Mouse (Mus musculus) bone marrow, adult 2 months (tissue): ENCODE data around the gene Abcg2. TPM values are rescaled to one million over a fixed set of nuclear protein-coding genes. Genes with fewer than 3 reads are reported as not detected.
A peak's percentile ranks its signal among the peaks of the same experiment; 100 is the strongest.
"Not testable (repeated sequence)": the region's sequence is repeated elsewhere in the genome, so short reads cannot be mapped to it uniquely, and the experiment has no call there.

ENCODE experiments used
- H3K27ac ChIP-seq: fragments of 200-500 bp; 2 replicates; pipeline ENCODE4 v1.5.1; 2012; ENCODE audit warnings: low read depth, mild to moderate bottlenecking, control low read depth, inconsistent platforms, low read length; ENCODE audit not compliant: control insufficient read depth, poor library complexity, insufficient read depth
- H3K4me1 ChIP-seq: fragments of 200-500 bp; 2 replicates; pipeline ENCODE4 v1.6.1; 2011; ENCODE audit warnings: low read length; ENCODE audit not compliant: control insufficient read depth, insufficient read depth
- H3K4me3 ChIP-seq: fragments of 200-500 bp; replicated peaks from 2 replicates; pipeline ENCODE3; 2011; ENCODE audit warnings: mild to moderate bottlenecking, low read depth, low read length, control low read depth; ENCODE audit not compliant: control insufficient read depth
- CTCF ChIP-seq: fragments of 200-500 bp; IDR thresholded peaks from 2 replicates; pipeline ENCODE4 v1.5.1; 2011; ENCODE audit warnings: low read length, control low read depth; ENCODE audit not compliant: control insufficient read depth, insufficient read depth
- POLR2A ChIP-seq: fragments of 200-500 bp; IDR thresholded peaks from 2 replicates; pipeline ENCODE4 v1.6.1; 2011; ENCODE audit warnings: low read depth, mild to moderate bottlenecking, control low read depth, low read length, borderline replicate concordance; ENCODE audit not compliant: control insufficient read depth
- WGBS: fragments of 180-500 bp; shearing (Covaris S2); methylation state at CpG from one replicate; pipeline ENCODE4 v1.1.7; 2018; 5-methylcytosine and 5-hydroxymethylcytosine counted together
- polyA plus RNA-seq: library from polyadenylated mRNA; stranded (reverse); fragments of >200 nt; gene quantifications from 2 replicates; pipeline ENCODE4 v1.2.4, GENCODE M21; 2011; ENCODE audit warnings: low replicate concordance; ENCODE audit not compliant: missing spikeins, insufficient read depth, insufficient read length

The Abcg2 gene
- 80.2 and 107 TPM in 2 replicates for polyA plus RNA-seq

DNA sequence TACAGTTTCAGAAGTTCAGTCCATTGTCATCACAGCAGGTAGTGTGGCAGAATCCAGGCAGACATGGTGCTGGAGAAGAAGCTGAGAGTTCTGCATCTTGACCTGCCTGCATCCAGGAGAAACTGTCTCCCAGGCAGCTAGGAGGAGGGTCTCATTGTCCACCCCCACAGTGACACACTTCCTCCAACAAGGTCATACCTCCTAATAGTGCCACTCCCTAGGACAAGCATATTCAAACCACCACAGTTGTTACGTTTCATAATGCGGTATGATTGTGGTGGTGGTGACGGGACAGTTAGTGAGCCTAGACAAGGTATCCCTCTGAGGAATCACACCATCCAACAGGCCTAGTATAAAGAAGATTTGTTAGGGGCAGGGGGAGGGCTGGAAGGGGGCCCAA, at the start of gene Abcg2:
Gene Abcg2 (plus strand): TSS at position 301 of the 400 bp plus-strand sequence.
- 79% methylated on average over 3 of the region's 3 CpGs for WGBS
- H3K27ac ChIP-seq, H3K4me3 ChIP-seq, H3K4me1 ChIP-seq: not testable (repeated sequence)

DNA sequence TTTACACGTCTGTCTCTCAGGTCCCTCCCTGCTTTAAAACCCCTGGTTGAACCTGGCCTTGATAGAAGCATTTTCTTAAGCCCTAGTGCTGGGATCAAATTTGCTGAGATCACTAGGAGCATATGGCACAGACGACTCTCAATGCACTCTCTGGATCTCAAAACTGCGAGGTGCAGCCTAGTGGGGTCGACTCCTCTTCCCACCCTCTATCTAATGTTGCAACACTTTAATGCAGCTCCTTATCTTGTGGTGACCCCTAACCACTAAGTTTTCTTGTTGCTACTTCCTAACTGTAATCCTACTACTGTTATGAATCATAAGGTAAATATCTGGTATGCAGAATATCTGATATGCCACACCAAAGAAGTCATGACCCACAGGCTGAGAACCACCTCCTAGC, 44.1 kb upstream of the Abcg2 start:
- 57% methylated on average over 4 of the region's 4 CpGs for WGBS
- not testable (repeated sequence) for H3K27ac ChIP-seq, H3K4me3 ChIP-seq, H3K4me1 ChIP-seq

DNA sequence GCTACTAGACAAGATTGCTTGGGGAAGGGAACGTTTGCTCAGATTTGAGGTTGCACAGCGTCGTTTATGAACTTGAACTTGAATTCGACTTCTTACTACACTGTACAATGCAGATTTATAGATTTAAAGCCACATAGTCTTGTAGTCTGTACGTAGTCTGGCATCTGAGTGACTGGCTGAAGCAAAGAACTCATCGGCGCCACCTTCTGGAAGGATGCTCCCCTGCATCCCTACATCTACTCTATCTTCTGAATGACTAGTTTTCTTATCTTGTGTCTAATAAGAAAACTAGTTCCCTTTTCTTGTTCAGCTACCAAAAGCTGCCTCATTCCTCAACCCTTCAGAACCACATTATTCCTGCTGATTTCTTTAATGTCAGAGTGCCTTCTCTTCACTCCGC, 41.5 kb upstream of the Abcg2 start:
- WGBS = 49% methylated on average over 8 of the region's 8 CpGs
- not testable (repeated sequence) for H3K4me1 ChIP-seq, H3K4me3 ChIP-seq, H3K27ac ChIP-seq

DNA sequence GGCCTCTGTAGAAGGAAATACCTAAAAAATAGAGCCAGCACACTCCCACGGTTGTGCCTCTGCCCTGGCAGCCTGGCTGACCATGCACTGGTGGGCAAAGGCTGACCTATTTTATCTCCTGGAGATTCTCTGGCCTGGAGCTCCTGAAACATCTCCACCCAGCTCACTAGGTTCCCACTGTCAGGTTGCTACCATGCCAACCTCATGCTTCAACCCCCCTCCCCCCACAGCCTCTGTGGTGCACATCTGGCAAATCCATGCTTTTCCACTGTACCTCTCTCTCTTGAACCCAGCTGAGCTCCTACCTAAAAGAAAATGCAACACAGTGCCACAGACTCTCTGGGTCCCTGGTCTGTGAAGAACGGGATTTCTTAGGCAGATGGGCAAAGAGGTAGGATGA, 39.4 kb upstream of the Abcg2 start:
- not testable (repeated sequence) for H3K4me3 ChIP-seq, H3K4me1 ChIP-seq, H3K27ac ChIP-seq
- 48% methylated on average over 2 of the region's 2 CpGs for WGBS

DNA sequence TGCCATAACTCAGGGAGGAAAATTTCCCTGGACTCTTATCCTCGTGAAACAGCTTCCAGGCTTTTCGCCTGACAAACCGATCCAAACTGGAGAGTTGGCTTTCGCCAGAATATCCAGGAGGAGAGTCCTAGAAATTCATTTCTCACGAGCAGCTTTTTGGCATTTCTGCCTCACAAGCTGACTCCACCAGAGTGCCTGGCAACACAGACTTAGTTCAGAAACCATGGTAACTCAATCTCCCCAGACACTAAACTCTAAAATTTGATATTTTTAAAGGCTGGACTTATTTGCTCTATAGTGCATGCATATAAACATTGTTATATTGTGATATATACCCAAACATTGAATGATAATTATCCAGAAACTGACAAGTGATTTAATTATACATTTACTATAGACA, 38.3 kb upstream of the Abcg2 start:
- not testable (repeated sequence) for H3K4me3 ChIP-seq, H3K4me1 ChIP-seq, H3K27ac ChIP-seq
- WGBS = 68% methylated on average over 5 of the region's 5 CpGs

DNA sequence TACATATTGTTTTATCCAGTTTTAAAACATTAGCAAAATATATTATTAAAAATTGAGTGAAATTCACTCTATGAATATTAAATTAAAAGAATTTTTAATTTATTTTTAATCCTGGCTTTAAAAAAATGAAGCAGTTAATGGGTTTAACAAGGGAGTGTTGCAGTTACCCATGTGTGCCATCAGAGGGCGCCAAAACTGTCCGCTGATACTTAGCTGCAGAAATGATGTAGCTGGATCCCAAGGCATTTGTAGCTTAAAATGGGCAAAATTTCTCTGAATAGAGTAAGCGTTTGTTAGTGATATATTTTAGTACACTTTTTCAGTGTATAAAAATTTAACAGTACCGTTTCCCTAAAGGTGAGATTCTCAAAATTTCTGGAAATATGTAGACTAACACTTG, 37.5 kb upstream of the Abcg2 start:
- 6% methylated on average over 4 of the region's 4 CpGs for WGBS
- H3K27ac ChIP-seq = no peak overlapping the region
- TF ChIP-seq CTCF = peak; percentile 63
- no peak for TF ChIP-seq POLR2A
- no peaks in the 10 kb centered on the region for H3K4me1 ChIP-seq
- no peak overlapping the region for H3K4me3 ChIP-seq

DNA sequence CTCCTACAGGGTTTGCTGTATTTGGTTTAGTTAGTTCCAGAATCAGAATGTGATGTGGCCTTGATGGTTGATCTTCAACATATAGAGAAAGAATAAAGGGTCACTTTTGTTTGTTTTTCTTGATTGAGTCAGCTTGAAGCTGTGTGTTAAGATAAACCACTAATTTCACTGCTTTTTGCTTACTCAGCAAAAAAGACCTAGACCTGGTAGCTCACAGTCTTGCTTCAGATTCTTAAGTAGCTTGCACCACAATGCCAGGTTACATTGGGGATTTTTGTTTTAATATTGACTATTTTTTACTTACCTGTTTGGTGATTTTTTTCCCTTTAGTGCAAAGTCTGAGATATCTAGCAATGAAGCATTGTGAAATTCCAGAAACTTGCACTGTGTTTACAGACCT, 30.5 kb upstream of the Abcg2 start:
- not testable (repeated sequence) for H3K4me1 ChIP-seq

DNA sequence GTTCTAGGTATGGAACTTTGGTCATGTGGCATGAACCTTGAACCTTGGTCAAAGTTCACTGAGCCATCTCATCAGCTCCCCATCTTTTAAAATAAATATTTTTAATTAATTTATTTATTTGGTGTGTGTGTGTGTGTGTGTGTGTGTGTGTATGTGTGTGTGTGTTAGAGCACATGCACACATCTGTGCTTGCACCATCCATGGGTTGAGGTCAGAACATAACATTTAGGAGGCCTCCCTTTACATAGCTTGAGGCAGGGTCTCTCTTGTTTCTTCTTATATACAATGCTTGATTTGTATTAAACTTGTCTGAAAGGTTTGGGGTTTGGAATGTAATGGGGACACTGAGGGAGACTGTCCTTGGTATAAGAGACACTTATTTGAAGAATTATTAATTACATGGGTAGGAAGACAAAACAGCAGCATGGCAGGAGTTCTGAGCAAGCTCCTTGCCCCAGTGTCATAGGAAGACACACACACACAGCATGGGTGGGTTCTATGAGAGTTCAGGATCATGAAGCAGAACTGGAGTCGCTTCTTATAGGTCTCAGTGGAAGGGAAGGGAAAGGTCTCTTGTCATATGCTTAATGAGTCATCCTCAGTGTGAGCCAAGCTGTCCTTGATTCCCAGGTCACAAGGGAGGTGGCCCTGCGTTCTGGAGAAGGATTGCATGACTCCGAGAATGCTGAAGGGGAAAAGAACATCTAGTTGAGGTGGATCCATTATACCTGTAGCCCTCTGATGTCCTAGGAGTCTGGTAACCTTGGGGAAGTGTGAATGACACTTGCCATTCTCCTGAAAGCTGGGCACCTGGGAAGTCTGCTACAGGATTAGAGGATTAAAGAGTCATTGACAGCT, 9.9 kb downstream of the Abcg2 start:
- not testable (repeated sequence) for H3K27ac ChIP-seq, H3K4me3 ChIP-seq, H3K4me1 ChIP-seq
- WGBS = 42% methylated on average over 3 of the region's 3 CpGs

More for the DNA sequence above, 30.5 kb upstream of the Abcg2 start:
- not testable (repeated sequence) for H3K27ac ChIP-seq, H3K4me3 ChIP-seq

DNA sequence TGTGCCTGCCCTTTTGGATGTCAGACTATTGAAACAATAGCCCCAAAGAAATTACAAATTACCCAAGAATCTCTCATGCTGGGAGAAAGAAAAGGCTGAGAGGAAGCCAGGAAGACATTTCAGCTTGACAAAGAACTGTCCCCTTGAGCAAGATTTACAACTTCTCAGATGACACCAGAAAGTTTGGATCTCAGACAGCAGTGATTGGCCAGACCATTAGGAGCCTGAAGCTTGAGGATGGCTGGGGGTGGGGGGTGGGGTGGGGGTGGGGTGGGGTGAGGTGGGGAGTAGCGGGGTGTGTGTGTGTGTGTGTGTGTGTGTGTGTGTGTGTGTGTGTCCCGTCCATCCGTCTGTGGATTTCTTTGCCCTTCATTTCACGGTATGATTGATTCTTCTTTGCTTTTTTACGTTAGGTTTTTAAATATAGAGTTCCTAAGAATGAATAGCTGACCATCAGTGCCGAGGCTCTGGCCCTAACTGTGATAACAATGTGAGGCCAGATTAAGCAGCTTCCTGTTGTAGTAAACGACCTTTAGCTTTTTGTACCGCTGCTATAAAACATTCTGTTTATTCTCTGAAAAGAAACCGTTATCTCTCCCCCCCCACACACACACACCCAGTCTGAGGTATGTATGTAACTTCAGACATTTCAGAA, 11.4 kb downstream of the Abcg2 start:
- peak overlapping the region; percentile 34 for H3K4me3 ChIP-seq
- not testable (repeated sequence) for H3K4me1 ChIP-seq
- 6% methylated on average over 8 of the region's 9 CpGs for WGBS
- H3K27ac ChIP-seq = peak overlapping the region; percentile 6; the same call in 1 of the 2 replicates

DNA sequence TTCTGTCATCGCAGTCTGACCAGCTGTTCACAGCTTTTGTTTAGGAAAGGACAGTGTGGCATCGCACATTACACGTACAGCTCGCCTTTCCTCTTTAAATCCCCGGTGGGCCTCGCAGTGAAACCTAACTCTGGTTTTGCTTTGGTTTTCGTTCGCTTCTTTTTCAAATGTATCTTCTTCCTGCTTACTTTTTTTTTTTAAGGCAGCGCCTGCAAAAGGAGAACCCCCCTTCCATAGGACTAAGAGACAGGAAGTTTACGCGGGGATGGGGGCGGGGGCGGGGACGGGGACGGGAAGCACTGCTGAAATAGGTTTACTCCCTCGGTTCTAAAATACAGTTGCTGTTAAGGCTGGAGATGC, 12.0 kb downstream of the Abcg2 start:
- H3K27ac ChIP-seq = peak overlapping the region; percentile 6; the same call in 1 of the 2 replicates
- WGBS = 13% methylated on average over 16 of the region's 16 CpGs
- TF ChIP-seq POLR2A (no peak), CTCF (no peak)
- H3K4me1 ChIP-seq = no peaks in the 10 kb centered on the region
- peak overlapping the region; percentile 34 for H3K4me3 ChIP-seq

DNA sequence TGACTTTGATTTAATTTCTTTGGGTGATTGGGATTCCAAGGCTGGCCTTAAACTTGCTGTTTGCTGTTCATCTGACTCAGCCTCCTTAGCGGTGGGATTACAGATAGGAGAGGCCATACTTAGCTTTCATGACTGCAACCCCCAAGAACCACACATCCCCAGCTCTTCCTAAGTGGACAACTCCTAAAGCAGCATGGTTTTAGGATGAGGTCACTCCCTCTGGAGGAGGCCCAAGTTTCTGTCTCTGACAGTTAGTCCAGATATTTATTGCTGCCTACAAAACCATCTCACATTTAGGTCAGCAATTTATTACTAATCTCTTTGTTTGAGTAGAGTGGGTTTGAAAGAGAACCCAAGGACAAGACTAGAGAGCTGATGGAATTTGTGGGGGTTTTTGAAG, 17.8 kb downstream of the Abcg2 start:
- WGBS = 66% methylated on average over 1 of the region's 1 CpGs
- not testable (repeated sequence) for H3K27ac ChIP-seq, H3K4me1 ChIP-seq, H3K4me3 ChIP-seq

DNA sequence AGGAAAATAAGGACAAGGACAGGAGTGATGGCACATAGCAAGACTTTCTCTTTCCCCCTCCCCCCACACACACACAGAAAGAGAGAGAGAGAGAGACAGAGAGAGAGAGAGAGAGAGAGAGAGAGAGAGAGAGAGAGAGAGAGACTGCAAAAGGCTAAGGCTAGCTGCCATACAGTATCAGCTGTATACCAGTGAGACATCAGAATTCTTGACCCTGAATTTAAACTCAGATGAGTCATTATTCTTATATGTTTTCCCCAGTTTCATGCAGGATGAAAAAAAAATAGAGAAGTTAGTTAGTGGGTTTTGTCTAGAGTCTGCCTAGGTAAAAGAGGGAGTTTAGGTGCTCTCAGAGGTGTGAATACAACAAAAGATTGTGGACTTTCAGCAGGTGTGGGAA, 18.7 kb downstream of the Abcg2 start:
- H3K4me3 ChIP-seq, H3K4me1 ChIP-seq, H3K27ac ChIP-seq: not testable (repeated sequence)

DNA sequence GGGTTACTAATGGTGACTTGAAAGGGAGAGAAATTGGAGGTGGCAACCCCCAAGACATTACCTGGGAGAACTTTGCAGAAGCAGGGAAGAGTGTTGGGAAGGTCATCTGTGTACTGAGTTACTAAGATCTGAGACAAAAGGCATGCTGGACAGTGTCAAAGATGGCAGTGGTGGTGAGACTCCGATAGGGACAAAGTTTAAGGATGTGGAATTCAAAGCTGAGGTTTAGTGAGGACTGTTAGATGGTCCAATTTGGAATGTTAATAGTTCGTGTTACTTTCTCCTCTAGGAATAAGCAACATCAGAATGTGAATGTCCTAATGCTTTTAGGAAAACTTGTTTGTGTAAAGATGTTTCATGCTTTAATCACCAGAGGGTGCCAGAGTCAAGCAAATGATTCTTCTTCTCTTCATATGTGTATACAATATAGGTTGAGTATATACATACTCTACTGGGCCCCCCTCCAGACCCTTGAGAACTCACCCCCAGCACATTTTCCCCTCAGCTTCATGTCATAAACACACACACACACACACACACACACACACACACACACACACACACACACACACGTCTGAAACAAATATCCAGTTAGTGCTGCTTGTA, 19.3 kb downstream of the Abcg2 start:
- H3K4me1 ChIP-seq, H3K4me3 ChIP-seq, H3K27ac ChIP-seq: not testable (repeated sequence)
- 67% methylated on average over 3 of the region's 3 CpGs for WGBS
